Mouse (Mus musculus): ENCODE measurements around the gene Necab2.
A peak's percentile ranks its signal among the peaks of the same experiment; 100 is the strongest.

The Necab2 gene

DNA sequence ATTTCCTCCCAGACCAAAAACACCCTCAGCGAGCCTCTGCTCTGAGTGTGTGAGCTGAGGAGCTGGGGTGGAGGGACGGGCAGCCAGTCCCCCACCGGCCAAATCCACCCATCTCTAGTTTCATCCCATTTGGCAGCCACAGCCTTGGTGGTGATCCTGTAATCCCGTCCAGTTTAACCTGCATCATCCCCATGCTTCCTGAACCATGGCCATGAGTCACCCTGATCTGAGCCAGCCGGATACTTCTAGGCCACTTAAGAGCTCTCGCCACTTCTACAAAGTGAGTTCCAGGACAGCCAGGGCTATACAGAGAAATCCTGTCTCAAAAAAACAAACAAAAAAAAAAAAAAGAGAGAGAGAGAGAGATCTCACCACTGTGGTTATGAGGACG is 18.2 kb upstream of the Necab2 start:
- peak; percentile 80 for DNase-seq (ENCODE audit: inconsistent ontology term)

DNA sequence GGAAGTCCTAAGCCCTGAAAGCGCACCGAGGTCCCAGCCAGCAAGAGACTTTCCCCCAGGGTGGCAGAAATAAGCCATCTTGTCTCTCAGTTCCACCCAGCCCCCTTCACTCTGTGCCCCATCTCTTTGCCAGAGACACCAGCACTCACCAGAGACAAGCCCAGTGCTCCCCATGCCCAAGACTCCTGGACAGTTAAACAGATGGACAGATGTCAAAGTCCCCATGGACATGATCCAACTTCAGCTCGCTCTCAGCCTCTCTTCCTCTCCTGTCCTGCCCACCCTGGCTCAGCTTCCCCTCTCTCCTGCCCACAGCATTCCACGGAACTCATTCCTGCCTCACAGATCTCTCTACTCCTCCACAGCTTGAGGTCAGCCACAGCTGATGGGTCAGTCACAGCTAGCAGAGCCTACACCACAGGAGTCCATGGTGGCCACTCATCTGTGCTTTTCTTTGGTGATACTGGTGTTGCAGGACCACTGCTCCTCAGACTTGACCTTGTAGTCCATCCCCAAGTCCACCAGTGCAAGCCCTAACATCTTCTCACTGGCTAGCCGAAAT is 17.7 kb upstream of the Necab2 start:
- peak; percentile 80 for DNase-seq (ENCODE audit: inconsistent ontology term)

DNA sequence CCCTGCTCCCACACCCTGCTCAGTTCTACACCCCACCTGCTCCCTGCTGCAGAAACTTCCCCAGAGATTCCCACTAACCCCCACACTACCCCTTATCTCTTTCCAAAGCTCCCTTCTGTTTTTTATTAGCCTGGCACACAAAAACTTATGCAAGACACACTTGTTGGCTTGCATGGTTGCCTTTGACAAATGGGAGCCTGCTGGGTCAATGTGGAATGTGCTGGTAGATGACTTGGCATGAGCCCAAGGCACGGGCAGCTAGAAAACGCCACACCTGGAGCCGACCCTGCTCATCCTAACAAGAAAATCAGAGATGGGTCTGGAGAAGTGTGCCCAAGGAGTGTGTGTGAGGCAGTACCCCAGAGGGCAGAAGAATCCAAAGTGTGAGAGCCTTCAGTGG is 17.0 kb upstream of the Necab2 start:
- no peak for DNase-seq (ENCODE audit: inconsistent ontology term)

DNA sequence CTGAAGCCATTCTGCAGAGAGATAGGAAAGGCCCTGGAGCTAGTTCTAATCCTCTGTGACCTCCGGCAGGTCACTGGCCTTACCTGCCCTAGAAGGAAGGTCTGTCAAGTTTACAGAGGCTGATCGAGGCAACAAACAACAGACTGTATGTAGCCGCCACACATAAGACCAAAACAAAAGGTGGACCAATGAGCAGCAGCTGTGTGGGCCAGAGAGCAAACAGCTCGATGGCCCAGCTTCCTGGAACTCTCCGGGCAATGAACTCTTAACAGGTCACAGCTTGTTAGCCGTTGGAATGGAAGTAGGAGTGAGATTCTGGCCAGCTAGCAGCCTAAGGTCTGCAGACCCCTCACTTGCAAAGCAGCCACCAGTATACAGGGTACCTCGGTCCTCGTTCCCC is 16.3 kb upstream of the Necab2 start:
- DNase-seq (ENCODE audit: inconsistent ontology term), result no peak

DNA sequence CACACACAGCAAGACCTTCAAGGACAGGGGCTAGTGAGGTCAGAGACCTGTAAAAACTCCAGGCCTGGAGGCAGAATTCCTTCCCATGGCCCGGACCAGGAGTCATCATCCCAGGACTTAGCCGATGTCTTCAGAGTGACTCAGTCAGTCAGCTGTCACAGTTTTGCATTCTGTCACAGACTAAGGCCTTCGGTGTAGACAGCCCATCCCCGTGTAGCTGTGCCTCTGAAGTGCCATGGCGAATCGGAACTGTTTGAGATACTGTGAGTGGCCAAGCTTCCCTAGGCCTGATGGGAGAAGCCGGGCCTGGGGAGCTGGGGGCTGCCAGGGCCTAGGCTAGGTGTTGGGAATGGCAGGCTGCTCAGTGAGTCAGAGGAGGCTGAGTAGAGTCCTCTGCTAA is 15.8 kb upstream of the Necab2 start:
- no peak for DNase-seq (ENCODE audit: inconsistent ontology term)

DNA sequence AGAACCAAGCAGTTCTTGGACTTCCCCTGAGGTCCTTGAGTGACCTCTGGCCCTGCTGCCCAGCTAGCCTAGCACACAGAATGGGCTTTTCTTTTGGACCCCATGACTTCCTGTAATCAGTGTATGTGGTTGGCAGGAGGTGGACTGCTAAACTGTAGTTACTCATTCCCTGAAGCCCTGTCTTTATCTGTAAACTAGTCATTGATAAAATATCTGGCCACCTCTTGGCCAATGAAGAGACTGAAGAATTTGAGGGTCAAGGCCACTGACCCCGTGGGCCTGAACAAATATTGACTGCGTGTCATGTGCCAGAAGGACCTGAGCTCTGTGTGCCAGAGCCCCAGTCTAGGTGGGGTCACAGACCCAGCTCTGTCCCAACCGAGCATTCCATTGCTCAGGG is 14.1 kb upstream of the Necab2 start:
- no peak for DNase-seq (ENCODE audit: inconsistent ontology term)

DNA sequence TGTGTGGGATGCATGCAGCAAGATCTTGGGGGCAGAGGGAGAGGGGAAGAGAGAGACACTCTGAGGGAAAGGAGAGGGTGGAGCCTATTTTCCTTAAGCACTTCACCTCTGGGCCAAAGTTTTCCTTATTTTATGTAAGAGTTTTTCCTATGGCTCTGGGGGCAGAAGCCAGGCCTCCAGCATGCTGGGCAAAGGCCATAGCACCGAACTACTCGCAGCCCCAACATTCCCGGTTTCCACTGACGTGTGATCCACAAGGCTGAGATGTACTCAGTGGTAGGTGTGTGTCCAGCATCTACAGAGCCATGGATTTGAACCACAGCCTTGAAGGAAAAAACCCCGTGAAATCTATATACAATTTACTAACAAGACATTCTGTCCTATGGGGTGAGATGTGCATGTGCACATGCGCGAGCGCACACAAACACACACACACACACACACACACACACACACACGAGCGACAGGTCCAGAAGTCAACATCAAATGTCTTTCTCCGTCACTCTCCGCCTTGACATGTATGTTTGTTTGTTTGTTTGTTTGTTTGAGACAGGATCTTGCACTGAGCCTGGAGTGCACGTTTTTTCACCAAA is 12.8 kb upstream of the Necab2 start, which contains the start of gene Osgin1:
Osgin1 (plus strand) TSS at position 543 of the 593 bp plus-strand sequence.
- DNase-seq (ENCODE audit: inconsistent ontology term), result no peak

DNA sequence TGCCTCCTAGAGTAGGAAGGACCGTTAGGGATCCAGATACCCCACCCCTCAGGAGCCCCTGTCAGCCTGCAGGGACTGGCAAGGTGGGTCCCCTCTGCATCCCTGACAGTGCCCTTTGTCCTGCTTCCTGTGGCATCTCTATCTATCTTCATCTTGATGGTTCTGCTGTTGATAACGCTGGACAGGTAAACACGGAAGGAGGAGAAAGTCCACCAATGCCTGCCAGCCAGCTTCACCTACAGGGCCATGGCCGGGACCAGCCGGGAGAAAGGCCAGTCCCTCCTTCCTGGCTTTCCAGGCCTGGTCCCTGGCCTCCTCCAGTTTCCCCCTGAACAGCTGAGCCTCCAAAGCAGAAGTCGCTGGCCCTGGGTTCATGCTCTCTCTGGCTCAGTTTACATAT is 11.9 kb upstream of the Necab2 start:
- DNase-seq (ENCODE audit: inconsistent ontology term), result no peak

DNA sequence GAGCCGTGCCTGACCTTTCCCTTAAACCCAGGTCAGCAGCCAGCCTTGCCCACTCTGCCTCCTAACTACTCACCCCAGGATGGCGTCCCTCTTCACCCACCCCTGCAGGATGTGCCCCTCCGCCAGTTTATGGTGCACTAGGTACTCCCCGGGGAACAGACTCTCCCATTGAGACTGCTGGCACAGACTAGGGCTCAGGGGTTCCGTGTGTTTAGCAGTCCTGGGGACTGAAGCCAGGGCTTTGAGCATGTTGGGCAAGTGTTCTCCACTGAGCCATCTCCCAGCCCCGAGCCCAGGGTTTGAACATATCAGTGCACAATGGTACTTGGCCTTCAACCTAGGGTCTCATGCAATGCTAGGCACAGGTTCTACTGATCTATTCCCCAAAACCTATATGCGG is 11.0 kb upstream of the Necab2 start:
- DNase-seq (ENCODE audit: inconsistent ontology term), result no peak

DNA sequence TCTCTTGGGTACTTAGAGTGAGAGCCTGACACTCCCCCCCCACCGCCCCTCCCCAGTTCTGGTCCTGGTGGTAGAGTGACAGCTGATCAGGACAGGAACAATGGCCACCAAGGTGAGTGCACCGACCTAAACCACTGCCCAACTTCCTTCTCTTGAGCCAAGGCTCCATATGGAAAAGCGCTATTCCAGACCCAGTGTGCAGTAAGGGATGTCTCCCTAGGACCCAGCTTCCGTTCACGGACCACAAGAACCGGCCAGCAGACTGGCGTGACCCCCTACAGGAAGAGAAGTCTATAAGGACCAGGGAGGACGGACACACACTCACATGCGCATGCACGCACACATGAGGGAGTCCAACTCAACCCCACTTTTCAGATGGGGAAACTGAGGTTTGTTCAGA is 10.2 kb upstream of the Necab2 start:
- DNase-seq (ENCODE audit: inconsistent ontology term), result no peak

DNA sequence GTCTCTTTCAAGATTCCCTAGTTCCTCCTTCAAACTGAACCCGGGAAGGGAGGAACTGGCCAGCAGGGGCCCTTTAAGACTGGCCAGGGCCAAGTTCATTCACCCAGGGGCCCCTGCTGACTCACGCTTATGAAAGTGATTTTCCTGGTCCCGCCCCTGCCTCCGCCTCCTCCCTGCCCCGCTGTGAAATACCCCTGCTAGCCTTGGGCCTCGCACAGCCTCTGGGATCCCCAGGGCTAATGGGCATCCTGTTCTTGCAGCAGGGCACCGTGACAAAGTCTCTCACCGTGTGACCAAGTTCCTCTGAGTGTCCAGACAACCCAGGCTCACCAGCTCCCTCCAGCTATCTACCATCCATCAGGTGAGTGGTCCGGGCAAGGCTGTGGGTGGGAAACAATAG is 9.6 kb upstream of the Necab2 start:
- peak; percentile 89 for DNase-seq (ENCODE audit: inconsistent ontology term)

DNA sequence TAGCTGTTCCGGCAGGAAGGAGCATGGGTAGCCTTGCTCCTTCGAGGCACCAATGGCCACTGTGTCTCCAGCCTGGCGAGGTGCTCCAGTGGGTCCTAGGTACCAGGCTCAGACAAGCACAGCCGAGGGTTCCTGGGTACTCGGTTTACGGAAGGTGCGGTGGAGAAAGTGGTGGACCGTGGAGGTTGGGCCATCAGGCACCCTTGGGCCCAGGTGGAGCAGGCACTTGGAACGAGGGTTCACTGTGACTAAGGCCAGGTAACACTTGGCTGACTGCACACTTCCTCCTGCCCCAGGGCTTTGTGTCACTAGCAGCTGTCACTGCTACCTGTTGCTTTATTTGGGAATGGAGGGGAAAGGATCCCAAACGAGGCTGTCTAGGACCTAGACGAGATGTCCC is 9.0 kb upstream of the Necab2 start:
- no peak for DNase-seq (ENCODE audit: inconsistent ontology term)

DNA sequence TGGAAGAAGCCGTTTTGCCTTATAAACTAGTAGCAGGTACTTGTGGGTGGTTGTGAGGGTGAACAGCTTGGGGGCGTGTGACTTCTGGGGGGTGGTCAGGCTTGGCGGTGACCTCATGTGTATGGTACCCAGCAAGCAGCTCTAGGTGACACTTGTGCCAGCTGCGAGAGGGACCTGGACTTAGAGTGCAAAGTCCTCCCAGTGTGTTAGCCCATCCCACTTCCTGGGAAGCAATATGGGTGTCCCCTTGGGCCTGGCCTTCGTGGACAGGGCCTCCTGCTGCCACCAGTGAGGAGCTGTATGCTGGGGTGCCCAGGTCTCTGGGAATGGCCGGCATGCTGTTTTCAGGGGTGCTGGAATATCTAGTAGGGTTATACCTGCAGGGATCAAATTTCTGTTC is 7.6 kb upstream of the Necab2 start:
- DNase-seq (ENCODE audit: inconsistent ontology term), result no peak

DNA sequence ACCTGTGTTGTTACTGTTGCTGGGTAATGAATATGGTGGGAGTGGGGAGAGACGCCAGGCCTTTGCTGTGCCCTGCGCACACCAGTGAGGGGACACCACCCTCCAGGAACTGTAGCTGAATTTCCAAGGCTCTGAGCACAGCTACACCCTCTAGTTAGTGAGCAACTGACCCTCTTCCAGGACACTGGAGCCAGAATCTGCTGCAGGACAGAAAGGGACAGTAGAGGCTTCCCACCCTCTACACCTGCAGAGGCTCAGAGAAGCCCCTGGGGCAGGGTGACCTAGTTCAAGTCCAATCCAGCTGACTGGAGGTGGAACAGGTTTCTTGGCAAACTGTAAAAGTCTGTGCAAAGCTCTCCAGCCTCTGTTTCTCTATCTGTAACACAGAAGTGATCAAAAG is 7.1 kb upstream of the Necab2 start:
- no peak for DNase-seq (ENCODE audit: inconsistent ontology term)

DNA sequence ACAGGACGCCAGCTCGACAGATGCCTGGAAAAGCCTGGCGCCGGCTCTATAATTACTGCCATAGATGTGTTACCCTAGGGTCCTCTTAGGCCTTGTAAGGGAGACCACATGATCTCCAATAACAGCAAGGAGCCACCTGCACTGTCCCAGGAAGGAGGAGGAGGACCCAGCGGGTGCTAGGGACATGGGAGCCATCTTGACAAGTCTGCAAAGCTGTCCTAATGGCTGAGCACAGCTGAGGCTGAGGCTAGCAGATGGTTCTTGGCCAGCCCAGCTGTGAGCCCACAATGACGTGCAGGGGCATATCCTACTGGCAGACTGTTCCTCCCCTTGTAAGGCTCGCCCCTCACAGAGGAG is 6.6 kb upstream of the Necab2 start:
- no peak for DNase-seq (ENCODE audit: inconsistent ontology term)

DNA sequence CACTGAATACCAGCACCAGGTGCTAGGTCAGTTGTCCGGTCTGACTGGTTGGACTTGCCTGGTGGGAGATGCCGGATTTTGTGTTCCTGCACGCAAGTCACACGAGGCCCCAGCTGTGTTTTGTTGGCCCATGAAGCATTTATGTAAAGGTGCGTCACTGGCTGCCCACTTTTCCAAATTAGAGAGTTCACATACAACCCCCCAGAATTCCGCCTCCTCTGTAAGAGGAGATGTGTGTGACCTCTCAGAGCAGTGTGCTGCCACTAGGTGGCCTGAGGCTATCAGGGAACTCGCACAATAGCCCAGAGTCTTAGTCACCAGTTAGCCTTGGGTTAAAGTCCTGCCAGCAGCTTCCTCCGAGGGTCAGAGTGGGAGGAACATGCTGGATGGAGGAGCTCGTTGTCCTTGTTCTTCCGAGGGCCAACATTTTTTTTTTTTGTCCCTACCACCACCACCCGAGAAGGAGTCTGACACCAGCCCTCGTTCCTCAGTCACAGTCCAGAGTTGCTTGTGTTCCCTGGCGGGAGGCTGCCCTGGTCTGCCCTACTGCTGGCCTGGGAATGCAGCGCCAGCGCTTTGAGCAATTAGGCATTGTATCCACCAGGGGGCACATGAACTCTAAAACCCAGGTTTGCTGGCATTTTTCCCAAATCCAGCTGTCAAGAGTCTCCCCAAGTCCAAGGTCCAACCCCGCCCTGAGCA is 6.1 kb upstream of the Necab2 start:
- peak; percentile 88 for DNase-seq (ENCODE audit: inconsistent ontology term)

DNA sequence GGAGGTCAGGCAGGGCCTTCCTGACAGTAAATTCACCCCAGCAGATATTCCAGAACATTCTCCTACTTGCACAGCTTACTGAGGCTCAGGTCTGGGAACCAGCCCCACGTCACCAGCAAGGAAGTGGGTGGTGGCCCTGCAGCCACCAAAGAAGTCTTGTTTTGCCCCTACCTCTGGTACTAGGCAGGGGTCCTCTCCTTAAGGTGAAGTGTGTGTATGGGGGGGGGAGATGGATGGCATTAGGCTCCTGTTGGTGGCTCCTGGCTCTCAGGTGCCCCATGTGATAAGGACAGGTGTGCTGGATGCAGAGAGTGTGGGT is 5.6 kb upstream of the Necab2 start:
- DNase-seq (ENCODE audit: inconsistent ontology term), result no peak

DNA sequence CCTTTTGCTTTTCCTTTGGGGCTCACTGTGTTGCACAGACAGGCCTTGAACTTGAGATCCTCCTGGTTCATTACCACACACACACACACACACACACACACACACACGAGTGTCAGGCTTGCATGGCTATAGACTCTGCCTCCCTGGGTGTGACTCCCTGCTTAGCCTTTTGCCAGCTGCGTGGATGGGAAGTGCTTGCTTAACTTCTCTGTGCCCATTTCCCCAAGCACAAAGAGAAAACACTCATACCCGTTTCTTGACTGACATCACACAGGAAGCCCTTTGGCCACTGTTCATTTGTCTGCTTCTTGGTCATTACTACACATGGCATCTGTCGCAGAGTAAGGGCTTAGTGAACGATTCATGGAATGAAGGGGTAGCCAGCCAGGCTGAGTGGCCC is 4.5 kb upstream of the Necab2 start:
- no peak for DNase-seq (ENCODE audit: inconsistent ontology term)

DNA sequence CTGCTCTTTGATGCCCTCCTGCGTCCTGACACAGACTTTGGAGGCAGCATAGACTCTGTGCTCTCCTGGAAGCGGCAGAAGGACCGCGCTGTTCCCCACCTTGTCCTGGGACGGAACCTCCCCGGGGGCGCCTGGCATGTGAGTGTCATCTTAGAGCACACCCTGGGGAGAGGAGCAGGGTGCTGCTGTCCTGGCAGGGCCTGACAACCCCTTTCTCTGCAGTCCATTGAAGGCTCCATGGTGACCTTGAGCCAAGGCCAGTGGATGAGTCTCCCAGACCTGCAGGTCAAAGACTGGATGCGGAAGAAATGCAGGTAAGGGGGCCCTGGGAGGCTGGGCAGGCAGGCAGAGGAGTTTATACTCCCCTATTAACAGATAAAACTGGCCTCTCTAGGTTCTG is 3.5 kb upstream of the Necab2 start:
- no peak for DNase-seq (ENCODE audit: inconsistent ontology term)

DNA sequence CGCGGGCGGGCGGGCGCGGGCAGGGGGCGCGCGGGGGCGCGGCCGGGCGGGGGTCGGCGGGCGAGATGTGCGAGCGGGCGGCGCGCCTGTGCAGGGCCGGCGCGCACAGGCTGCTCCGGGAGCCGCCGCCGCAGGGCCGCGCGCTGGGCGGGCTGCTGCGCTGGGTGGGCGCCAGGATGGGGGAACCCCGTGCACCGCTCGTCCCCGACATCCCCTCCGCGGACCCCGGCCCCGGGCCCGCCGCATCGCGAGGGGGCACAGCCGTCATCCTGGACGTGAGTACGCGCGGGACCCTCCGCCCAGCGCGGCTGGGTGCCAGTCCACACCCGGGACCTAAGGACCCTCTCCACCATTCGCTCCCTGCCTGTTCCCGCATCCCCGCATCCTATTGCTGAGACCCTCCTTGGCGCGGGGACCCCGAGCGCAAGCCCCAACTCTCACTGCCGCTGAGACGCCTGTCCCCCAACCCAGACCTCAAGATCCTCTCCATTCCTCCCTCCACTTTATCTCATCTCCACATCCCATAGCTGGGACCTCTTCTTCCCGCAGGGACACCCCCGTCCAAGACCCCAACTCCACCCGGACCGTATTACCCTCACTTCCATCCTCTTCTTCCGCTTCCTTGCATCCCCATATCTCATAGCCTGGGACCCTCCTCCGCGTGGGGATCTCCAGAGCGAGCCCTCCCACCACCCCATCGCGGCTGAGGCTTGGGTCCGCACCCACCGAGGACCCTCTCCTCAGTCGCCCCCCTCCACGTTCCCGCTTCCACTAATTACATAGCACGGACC is 666 bp downstream of the Necab2 start:
- DNase-seq (ENCODE audit: inconsistent ontology term), result no peak

DNA sequence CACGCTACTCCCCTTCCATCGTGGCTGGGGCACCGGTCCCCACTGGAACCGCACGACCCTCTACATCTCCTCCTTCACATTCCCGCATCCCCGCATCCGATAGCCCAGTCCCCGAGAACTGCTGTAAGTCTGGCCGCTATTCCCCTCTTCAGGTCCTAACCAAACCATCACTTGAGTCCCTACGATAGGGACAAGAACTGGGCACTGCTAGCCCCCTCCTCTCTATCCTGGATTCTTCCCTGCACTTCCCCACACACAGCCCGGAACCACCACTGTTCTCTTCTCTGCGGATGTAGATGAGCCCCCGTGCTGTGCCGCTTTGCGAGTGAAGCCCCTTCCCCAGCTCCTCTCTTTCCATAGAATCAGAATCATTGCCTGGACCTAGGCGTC is 1.3 kb downstream of the Necab2 start:
- no peak for DNase-seq (ENCODE audit: inconsistent ontology term)

DNA sequence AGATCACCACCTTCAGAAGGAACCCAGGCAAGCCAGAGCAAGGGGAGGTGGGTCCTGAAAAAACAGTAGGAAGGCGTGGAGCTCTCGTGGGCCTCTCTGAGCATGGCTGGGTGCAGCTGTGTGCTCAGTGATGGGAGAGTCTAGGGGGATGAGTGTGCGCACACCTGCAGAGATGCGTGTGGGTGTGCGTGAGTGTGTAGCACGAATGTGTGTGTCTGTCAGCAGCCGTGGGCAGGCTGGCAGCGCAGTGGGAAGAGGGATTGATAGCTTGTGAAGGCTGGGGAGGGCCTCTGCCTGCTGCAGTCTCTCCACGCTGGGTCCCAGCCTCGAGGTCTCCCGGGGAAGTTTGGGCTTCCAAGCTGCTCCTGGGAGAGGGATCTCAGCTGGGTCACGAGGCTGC is 3.1 kb downstream of the Necab2 start:
- DNase-seq (ENCODE audit: inconsistent ontology term), result no peak

DNA sequence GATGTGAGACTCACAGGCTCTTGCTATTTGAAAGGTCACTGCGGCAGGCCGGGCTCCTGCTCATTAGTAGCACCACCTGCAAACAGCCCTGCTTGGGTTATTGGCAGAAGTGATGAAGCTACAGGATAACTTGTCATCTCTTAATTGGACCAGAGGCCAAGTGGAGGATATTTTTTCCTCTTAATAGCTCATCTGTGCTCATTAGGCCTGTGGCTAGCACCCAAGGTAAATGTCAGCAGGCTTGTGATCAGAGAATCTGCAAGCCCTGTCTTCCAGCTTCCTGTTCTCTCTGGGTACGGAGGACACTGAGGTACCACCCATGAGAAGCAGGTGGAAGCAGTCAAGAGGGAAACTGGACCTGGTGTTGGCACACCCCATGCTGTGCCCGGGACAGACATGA is 4.6 kb downstream of the Necab2 start:
- peak; percentile 72 for DNase-seq (ENCODE audit: inconsistent ontology term)
